Mouse (Mus musculus): ENCODE data around the gene Akap9. TPM values are rescaled to one million over a fixed set of nuclear protein-coding genes. Genes with fewer than 3 reads are reported as not detected.
"Not testable (repeated sequence)": the region's sequence is repeated elsewhere in the genome, so short reads cannot be mapped to it uniquely, and the experiment has no call there.

Gene Akap9
- total RNA-seq, 2 experiments from 2014 or later = 33.9 to 40.6 TPM

GRCm38 (mm10) chr5:4024727-4025126 is 96.9 kb downstream of the Akap9 start:
- intact Hi-C loops (cut with DNase I; ENCODE audit: low total_unique reads) = no loop called here
- no peak for DNase-seq

- DNase-seq; intact Hi-C loops (cut with DNase I; ENCODE audit: low total_unique reads): not testable (repeated sequence)
These were observed 98.5 kb downstream of the Akap9 start for GRCm38 (mm10) chr5:4026336-4026735.

GRCm38 (mm10) chr5:4028486-4029173 is 100.8 kb downstream of the Akap9 start:
- DNase-seq = no peak
- intact Hi-C loops (cut with DNase I; ENCODE audit: low total_unique reads) = no loop called here

GRCm38 (mm10) chr5:4031846-4032245 is 104.0 kb downstream of the Akap9 start:
- intact Hi-C loops (cut with DNase I; ENCODE audit: low total_unique reads) = no loop called here
- DNase-seq = no peak

GRCm38 (mm10) chr5:4036686-4037085 is 108.8 kb downstream of the Akap9 start:
- intact Hi-C loops (cut with DNase I; ENCODE audit: low total_unique reads) = no loop called here
- no peak for DNase-seq

- intact Hi-C loops (cut with DNase I; ENCODE audit: low total_unique reads) = no loop called here
- no peak for DNase-seq
These were observed 111.5 kb downstream of the Akap9 start for GRCm38 (mm10) chr5:4039351-4039750.

- no peak for DNase-seq
- intact Hi-C loops (cut with DNase I; ENCODE audit: low total_unique reads) = loop anchor here (10.0 kb wide), 2 partner anchors 66 to 206 kb away; no protein-coding TSS in a partner anchor
These were observed 112.5 kb downstream of the Akap9 start for GRCm38 (mm10) chr5:4040372-4040771.

GRCm38 (mm10) chr5:4040922-4041321 is 113.1 kb downstream of the Akap9 start:
- no peak for DNase-seq
- intact Hi-C loops (cut with DNase I; ENCODE audit: low total_unique reads) = loop anchor here (10.0 kb wide), 2 partner anchors 66 to 206 kb away; no protein-coding TSS in a partner anchor

GRCm38 (mm10) chr5:4060313-4060712 is 132.5 kb downstream of the Akap9 start:
- intact Hi-C loops (cut with DNase I; ENCODE audit: low total_unique reads) = no loop called here
- DNase-seq = no peak

- intact Hi-C loops (cut with DNase I; ENCODE audit: low total_unique reads) = no loop called here
- no peak for DNase-seq
These were observed 138.7 kb downstream of the Akap9 start for GRCm38 (mm10) chr5:4066476-4067115.

GRCm38 (mm10) chr5:4067203-4067602 is 139.3 kb downstream of the Akap9 start:
- intact Hi-C loops (cut with DNase I; ENCODE audit: low total_unique reads) = no loop called here
- no peak for DNase-seq

- DNase-seq = no peak
- intact Hi-C loops (cut with DNase I; ENCODE audit: low total_unique reads) = no loop called here
These were observed 151.2 kb downstream of the Akap9 start for GRCm38 (mm10) chr5:4079086-4079485.

GRCm38 (mm10) chr5:4080861-4081260 is 153.0 kb downstream of the Akap9 start:
- intact Hi-C loops (cut with DNase I; ENCODE audit: low total_unique reads) = no loop called here
- DNase-seq = no peak

GRCm38 (mm10) chr5:4081513-4081912 is 153.7 kb downstream of the Akap9 start:
- intact Hi-C loops (cut with DNase I; ENCODE audit: low total_unique reads) = no loop called here
- DNase-seq = no peak

- no peak for DNase-seq
- intact Hi-C loops (cut with DNase I; ENCODE audit: low total_unique reads) = no loop called here
These were observed 157.1 kb downstream of the Akap9 start for GRCm38 (mm10) chr5:4084948-4085347.

- DNase-seq = no peak
- intact Hi-C loops (cut with DNase I; ENCODE audit: low total_unique reads) = no loop called here
These were observed 158.5 kb downstream of the Akap9 start for GRCm38 (mm10) chr5:4086309-4086708.

- intact Hi-C loops (cut with DNase I; ENCODE audit: low total_unique reads) = no loop called here
- no peak for DNase-seq
These were observed 160.3 kb downstream of the Akap9 start for GRCm38 (mm10) chr5:4088190-4088589.

- DNase-seq = no peak
- intact Hi-C loops (cut with DNase I; ENCODE audit: low total_unique reads) = no loop called here
These were observed 166.6 kb downstream of the Akap9 start for GRCm38 (mm10) chr5:4094471-4094870.

GRCm38 (mm10) chr5:4101031-4101430 is 173.2 kb downstream of the Akap9 start:
- DNase-seq = no peak
- intact Hi-C loops (cut with DNase I; ENCODE audit: low total_unique reads) = no loop called here

GRCm38 (mm10) chr5:4101770-4102169 is 173.9 kb downstream of the Akap9 start:
- intact Hi-C loops (cut with DNase I; ENCODE audit: low total_unique reads) = no loop called here
- no peak for DNase-seq

Measured in gastrocnemius, postnatal 14 days (tissue).